Mouse (Mus musculus): ENCODE results near the gene Phf12. TPM values are rescaled to one million over a fixed set of nuclear protein-coding genes. Genes with fewer than 3 reads are reported as not detected.

The Phf12 gene
- 10 to 100 TPM; 48.9 to 51.4 TPM for total RNA-seq (2021)

- peak; percentile 100 for DNase-seq (ENCODE audit: extremely low spot score in 1 of 2, low spot score in 2 of 2)
- intact Hi-C loops (cut with DNase I), result loop anchor here (5.0 kb wide), 1 partner anchor 195 kb away; the partner anchor contains the start of genes Nek8 and Tlcd1
Measured at GRCm38 (mm10) chr11:77982441-77982905, at the start of gene Phf12. Gene Phf12, plus strand, starts transcription at chr11:77982754.

DNA sequence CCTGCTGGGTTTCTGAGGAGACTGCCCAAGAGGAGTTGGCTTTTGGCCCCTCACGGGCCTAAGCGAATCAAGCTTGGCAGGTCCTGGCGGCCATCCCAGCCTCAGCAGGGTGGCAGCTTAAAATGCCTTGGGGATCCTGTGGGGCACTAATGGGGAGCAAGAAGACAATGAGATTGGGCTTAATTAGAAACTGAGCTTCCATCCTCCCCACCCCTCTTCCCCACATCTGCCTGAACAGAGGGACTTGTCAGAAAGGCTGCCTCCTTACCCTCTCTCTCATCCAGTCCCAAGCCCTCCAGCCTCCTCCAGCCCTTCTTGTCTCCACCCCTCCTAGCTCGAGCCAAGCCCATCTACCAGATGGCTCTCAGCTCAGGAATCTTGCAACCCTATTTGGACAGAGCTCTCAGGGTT lies 48.4 kb upstream of the Phf12 start:
- intact Hi-C loops (cut with DNase I), result loop anchor here (5.0 kb wide), 2 partner anchors 33 to 47 kb away; no protein-coding TSS in a partner anchor
- no peak for DNase-seq (ENCODE audit: extremely low spot score in 1 of 2, low spot score in 2 of 2)

DNA sequence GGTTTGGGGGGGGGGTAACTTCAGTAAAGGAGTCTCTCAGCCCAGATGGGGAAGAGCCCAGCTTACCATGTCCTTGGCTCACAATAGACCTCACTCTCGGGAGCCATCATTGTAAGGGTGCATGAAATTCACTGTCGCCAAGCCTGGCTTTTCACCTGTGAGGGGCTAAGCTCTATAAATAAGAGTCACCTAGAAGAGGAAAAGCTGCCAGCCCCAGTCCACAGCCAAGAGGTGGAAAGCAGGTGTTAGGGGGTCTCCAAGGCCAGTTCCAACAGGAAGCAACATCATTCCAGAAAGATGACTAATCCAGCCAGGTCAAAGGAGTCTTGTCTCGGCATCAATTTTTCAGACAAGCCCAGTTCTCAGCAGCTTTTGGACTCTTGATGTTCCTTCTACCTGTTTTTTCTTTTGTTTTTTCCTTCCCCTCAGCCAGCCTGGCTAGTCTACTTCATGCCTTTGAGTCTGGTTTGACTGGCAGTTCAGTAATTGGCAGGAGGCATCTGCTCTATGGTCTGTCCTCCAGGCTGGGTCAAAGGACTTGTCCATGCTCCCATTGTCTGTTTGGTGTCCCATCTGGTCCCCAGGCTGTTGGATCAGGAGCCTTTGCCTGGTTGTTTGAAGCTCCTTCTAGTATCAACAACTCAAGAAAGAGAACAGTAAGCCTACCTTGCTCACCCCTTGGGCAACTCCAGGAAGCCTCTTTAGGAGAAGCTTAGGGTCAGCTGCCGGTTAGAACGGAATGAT lies 47.8 kb upstream of the Phf12 start:
- no peak for DNase-seq (ENCODE audit: extremely low spot score in 1 of 2, low spot score in 2 of 2)
- intact Hi-C loops (cut with DNase I), result loop anchor here (5.0 kb wide), 2 partner anchors 33 to 47 kb away; no protein-coding TSS in a partner anchor

- no peak for DNase-seq (ENCODE audit: extremely low spot score in 1 of 2, low spot score in 2 of 2)
- intact Hi-C loops (cut with DNase I), result no loop called here
Measured at GRCm38 (mm10) chr11:77936846-77937245, 45.7 kb upstream of the Phf12 start.

- intact Hi-C loops (cut with DNase I), result no loop called here
- DNase-seq (ENCODE audit: extremely low spot score in 1 of 2, low spot score in 2 of 2), result no peak
Measured at GRCm38 (mm10) chr11:77937649-77938410, 44.7 kb upstream of the Phf12 start.

DNA sequence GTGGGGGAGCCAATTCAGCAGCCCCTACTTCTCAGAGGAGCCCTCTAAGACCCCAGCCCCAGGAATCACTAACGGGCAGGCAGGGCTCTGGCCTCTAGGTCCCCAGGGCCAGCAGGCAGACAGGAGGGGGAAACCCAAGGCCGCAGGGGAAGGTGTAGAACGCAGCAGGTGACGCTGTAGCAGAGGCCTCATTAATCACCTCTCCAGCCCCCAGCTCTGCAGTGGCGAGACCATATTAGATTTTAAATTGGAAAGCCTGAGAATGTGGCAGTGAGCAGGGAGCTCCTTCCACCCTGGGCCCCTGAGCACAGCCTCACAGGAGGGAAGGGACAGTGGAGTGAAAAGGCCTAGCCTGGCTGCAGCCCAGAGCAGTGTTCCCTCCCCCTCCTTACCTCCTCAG lies 40.3 kb upstream of the Phf12 start:
- no peak for DNase-seq (ENCODE audit: extremely low spot score in 1 of 2, low spot score in 2 of 2)
- intact Hi-C loops (cut with DNase I), result no loop called here

GRCm38 (mm10) chr11:77947860-77948259 lies 34.7 kb upstream of the Phf12 start:
- DNase-seq (ENCODE audit: extremely low spot score in 1 of 2, low spot score in 2 of 2), result no peak
- intact Hi-C loops (cut with DNase I), result no loop called here

GRCm38 (mm10) chr11:77950125-77950685 lies 32.3 kb upstream of the Phf12 start:
- no peak for DNase-seq (ENCODE audit: extremely low spot score in 1 of 2, low spot score in 2 of 2)
- intact Hi-C loops (cut with DNase I), result no loop called here

- intact Hi-C loops (cut with DNase I), result no loop called here
- DNase-seq (ENCODE audit: extremely low spot score in 1 of 2, low spot score in 2 of 2), result peak in 1 of 2 experiments; percentile 65
Measured at GRCm38 (mm10) chr11:77950797-77951228, 31.7 kb upstream of the Phf12 start.

- intact Hi-C loops (cut with DNase I), result no loop called here
- DNase-seq (ENCODE audit: extremely low spot score in 1 of 2, low spot score in 2 of 2), result no peak
Measured at GRCm38 (mm10) chr11:77953671-77954070, 28.9 kb upstream of the Phf12 start.

GRCm38 (mm10) chr11:77956428-77956827 lies 26.1 kb upstream of the Phf12 start:
- intact Hi-C loops (cut with DNase I), result no loop called here

DNA sequence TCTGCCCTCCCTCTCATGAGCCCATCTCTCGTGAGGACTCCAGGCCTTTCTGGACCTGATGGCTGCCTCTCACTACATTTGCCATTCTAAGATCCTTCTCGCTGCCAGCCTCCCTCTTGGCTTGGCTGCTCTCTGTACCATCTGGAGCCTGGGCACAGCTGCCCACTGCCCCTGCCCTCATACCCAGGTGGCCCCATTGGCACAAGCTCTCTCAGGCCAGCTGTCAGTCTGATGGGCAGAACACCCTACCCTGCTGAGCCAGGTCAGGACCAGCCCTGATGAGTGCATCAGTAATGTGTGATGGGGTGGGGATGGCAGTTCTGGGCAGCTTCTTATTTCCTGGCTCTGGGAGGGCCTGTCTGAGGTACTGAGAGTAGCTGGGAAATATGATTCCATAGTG lies 24.3 kb upstream of the Phf12 start:
- intact Hi-C loops (cut with DNase I), result no loop called here
- DNase-seq (ENCODE audit: extremely low spot score in 1 of 2, low spot score in 2 of 2), result no peak

More at GRCm38 (mm10) chr11:77956428-77956827, 26.1 kb upstream of the Phf12 start:
- DNase-seq (ENCODE audit: extremely low spot score in 1 of 2, low spot score in 2 of 2), result no peak

- intact Hi-C loops (cut with DNase I), result no loop called here
- DNase-seq (ENCODE audit: extremely low spot score in 1 of 2, low spot score in 2 of 2), result no peak
Measured at GRCm38 (mm10) chr11:77958932-77959331, 23.6 kb upstream of the Phf12 start.

GRCm38 (mm10) chr11:77960199-77960598 lies 22.4 kb upstream of the Phf12 start:
- peak; percentile 65 to 70 for DNase-seq (ENCODE audit: extremely low spot score in 1 of 2, low spot score in 2 of 2)
- intact Hi-C loops (cut with DNase I), result no loop called here

GRCm38 (mm10) chr11:77960898-77961297 lies 21.7 kb upstream of the Phf12 start:
- intact Hi-C loops (cut with DNase I), result no loop called here
- DNase-seq (ENCODE audit: extremely low spot score in 1 of 2, low spot score in 2 of 2), result no peak

DNA sequence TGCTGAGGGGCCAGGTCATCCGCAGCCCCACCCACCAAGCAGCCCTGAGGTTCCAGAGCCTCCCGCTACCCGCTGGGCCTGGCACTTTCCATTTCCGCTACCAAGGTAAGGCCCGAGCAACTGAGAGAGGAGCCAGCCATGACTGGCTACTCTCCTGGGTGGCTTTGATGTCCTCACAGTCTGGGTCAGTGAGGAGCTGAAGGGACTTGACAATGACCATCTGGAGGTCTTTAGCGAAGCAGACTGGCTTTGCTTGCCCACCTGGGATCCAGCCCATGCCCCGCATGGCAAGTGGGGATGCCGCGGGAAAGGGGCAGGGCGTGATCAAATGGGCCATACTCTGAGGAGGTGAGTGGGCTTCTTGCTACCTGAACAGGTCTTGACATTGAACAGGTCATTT lies 19.6 kb upstream of the Phf12 start:
- no peak for DNase-seq (ENCODE audit: extremely low spot score in 1 of 2, low spot score in 2 of 2)
- intact Hi-C loops (cut with DNase I), result no loop called here

DNA sequence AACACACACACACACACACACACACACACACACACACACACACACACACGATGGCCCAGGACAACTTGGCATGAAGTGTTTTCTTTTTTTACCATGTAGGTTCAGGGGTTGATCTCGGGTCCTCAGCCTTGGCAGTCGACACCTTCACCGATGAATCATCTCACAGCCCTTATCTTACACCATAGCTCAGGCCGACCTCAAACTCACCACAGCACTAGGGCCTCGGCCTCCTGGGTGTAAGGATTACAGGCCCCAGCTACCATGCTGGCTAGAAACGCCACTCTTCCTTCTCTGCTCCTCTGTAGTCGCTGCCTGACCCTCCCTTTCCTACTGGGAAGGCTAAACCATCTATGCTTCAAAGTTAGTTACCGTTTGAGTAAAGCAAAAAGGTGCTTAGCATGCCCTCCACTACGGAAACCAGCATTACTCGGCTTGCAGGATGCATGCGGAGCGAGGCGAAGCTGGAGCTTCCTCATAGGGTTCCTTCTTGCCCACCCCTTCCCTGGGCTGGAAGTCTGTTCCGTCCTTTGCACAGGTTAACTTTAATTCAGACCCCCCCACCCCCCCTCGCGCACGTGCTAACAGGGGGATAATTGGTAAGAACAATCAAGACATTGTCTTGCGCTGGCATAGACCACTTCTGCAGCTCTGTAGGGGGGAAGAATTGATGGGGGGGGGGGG lies 18.0 kb upstream of the Phf12 start:
- no peak for DNase-seq (ENCODE audit: extremely low spot score in 1 of 2, low spot score in 2 of 2)
- intact Hi-C loops (cut with DNase I), result loop anchor here (5.0 kb wide), 1 partner anchor 32 kb away; the partner anchor contains the start of gene Sez6

- intact Hi-C loops (cut with DNase I), result loop anchor here (2.0 to 5.0 kb wide), 2 partner anchors 33 to 139 kb away; partner anchors contain the start of gene Sez6
- DNase-seq (ENCODE audit: extremely low spot score in 1 of 2, low spot score in 2 of 2), result peak; percentile 78 to 91
Measured at GRCm38 (mm10) chr11:77965101-77966036, 17.2 kb upstream of the Phf12 start.

Measured in left cerebral cortex, postnatal 10 days (tissue).